Mouse (Mus musculus): ENCODE results near the gene Rpl9-ps6. TPM values are rescaled to one million over a fixed set of nuclear protein-coding genes. Genes with fewer than 3 reads are reported as not detected.

Rpl9-ps6 gene
- total RNA-seq, 2 experiments from 2014 or later, result 34.2 to 43.4 TPM

Other genes starting within 250 kb of the Rpl9-ps6 start
- gene Sgms1, start 76.9 kb downstream of the Rpl9-ps6 start, total RNA-seq (2021), result 10 to 100 TPM; 45.3 to 46.0 TPM
- gene Minpp1, start 19.2 kb upstream of the Rpl9-ps6 start, total RNA-seq (2021), result 10 to 100 TPM; 66.5 to 68.9 TPM
- 10 to 100 TPM; 10.5 to 10.8 TPM for gene Papss2, start 129.2 kb upstream of the Rpl9-ps6 start, total RNA-seq (2021)

All from left cerebral cortex, adult 18-20 months (tissue).